Mouse (Mus musculus) spleen, adult 2 months (tissue): Measurements from ENCODE around the gene Ghdc. TPM values are rescaled to one million over a fixed set of nuclear protein-coding genes. Genes with fewer than 3 reads are reported as not detected.
A peak's percentile ranks its signal among the peaks of the same experiment; 100 is the strongest.

Experiments used
- DNase-seq, 2 experiments: peaks; one replicate each; pipeline versions ENCODE4 v3.0.0 to v3.0.0-alpha.2; 2012 to 2021; ENCODE audit warnings: low spot score in 2 of 2, low read depth in 1 of 2
- H3K27ac ChIP-seq: fragments of 200-500 bp; 2 replicates; pipeline ENCODE4 v1.5.1; 2012; ENCODE audit warnings: low read length, inconsistent platforms; ENCODE audit not compliant: insufficient read depth
- H3K27me3 ChIP-seq: fragments of 200-500 bp; 2 replicates; pipeline ENCODE4 v1.6.1; 2012; ENCODE audit warnings: mild to moderate bottlenecking, moderate library complexity, low read length, inconsistent platforms; ENCODE audit not compliant: control insufficient read depth, insufficient read depth
- H3K36me3 ChIP-seq: fragments of 200-500 bp; 2 replicates; pipeline ENCODE4 v1.6.1; 2012; ENCODE audit warnings: mild to moderate bottlenecking, low read length, inconsistent platforms; ENCODE audit not compliant: control insufficient read depth, insufficient read depth
- H3K4me1 ChIP-seq: fragments of 200-500 bp; 2 replicates; pipeline ENCODE4 v1.6.1; 2011; ENCODE audit warnings: inconsistent platforms; ENCODE audit not compliant: control insufficient read depth, insufficient read depth, insufficient read length
- H3K4me3 ChIP-seq: fragments of 200-500 bp; 2 replicates; pipeline ENCODE4 v1.5.1; 2011; ENCODE audit warnings: mild to moderate bottlenecking, inconsistent platforms; ENCODE audit not compliant: insufficient read depth, insufficient read length; ENCODE audit errors: extremely low read depth
- CTCF ChIP-seq: fragments of 200-500 bp; IDR thresholded peaks from 2 replicates; pipeline ENCODE4 v1.5.1; 2011; ENCODE audit warnings: mild to moderate bottlenecking, inconsistent platforms; ENCODE audit not compliant: insufficient read depth, insufficient read length, insufficient replicate concordance; ENCODE audit errors: extremely low read depth
- POLR2A ChIP-seq: fragments of 200-500 bp; IDR thresholded peaks from 2 replicates; pipeline ENCODE4 v1.6.1; 2011; ENCODE audit warnings: low read depth, low read length, inconsistent platforms
- WGBS: fragments of 180-500 bp; shearing (Covaris S2); methylation state at CpG from one replicate; pipeline ENCODE4 v1.1.7; 2018; 5-methylcytosine and 5-hydroxymethylcytosine counted together
- polyA plus RNA-seq: library from polyadenylated mRNA; depleted of rRNA; stranded (reverse); fragments of >200 nt; gene quantifications from 2 replicates; pipeline ENCODE4 v1.2.3, GENCODE M21; 2012

Gene Ghdc
- polyA plus RNA-seq, 1 experiment = 7.8 TPM

DNA sequence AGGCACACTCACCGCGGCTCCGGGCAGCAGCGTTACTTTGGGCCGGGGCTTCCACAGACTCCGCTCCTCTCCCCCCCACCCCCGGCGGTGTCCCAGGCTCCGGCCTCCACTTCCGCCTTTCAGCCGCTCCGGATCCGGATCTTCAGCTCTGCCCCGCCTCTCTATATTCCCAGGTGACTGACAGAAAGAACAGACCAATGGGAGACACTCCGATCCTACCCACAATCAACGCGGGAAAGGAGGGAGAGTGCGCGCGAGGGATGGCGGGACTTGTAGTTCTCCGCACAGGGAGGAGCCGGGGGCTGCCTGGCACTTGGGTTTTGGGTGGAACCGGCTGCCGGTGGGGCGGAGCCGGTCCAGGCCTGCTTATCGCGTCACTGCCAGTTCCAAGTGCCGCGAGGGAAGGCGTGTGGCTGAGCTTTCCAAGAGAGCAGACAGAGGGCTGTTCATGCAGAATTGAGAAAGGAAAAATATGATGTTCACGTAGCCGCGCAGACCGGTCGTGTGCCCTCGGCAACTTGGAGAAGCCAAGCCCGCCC is 32.6 kb downstream of the Ghdc start, which contains the start of gene Rab5c:
Gene Rab5c (minus strand): TSS at position 150 of the 539 bp plus-strand sequence.
- DNase-seq = peak; percentile 98 to 99
- under 1% methylated on average over 39 of the region's 39 CpGs for WGBS
- Histone ChIP-seq H3K27me3 (no peaks in the 10 kb centered on the region), H3K4me3 (peak within 1 kb of the TSS; percentile 75), H3K27ac (peak within 1 kb of the TSS; percentile 76), H3K36me3 (no peaks in the 10 kb centered on the region), H3K4me1 (peaks cover 18% of the 10 kb centered on the region; the same call in 1 of the 2 replicates)
- TF ChIP-seq CTCF (no peak), POLR2A (peak; percentile 39; the same call in 1 of the 2 replicates)

DNA sequence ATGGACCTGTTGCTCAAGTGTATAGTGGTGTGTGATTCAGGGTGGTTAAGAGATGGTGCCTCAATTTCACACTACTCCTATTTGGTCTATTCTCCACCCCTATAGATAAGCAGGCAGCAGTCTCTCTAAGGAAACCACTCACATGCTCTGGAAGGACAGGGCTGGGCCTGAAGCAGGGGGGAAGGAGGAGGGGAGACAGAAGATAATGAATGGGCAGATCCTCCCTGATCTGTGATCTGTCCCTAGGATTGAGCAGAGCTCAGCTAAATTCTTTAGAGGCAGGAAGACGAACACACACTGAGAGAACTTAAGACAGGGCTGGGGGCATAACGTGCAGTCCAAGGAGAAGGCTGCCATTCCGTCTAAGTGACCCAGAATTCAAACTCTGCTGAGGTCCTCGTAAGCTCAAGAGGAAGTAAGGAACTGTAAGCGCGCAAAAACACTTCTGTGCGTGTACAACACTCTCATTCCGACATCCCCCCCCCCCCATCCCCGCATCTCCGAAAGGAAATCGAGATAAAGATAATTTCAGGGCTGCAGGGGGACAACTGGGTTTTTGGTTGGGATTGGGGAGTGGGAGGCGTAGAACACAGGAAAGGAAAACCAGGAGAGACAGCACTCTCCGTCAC is 33.5 kb downstream of the Ghdc start:
- no peaks in the 10 kb centered on the region for H3K36me3 ChIP-seq
- peaks cover 18% of the 10 kb centered on the region; the same call in 1 of the 2 replicates for H3K4me1 ChIP-seq
- H3K27ac ChIP-seq = peak overlapping the region; percentile 76
- DNase-seq = no peak
- WGBS = under 1% methylated on average over 13 of the region's 13 CpGs
- peak overlapping the region; percentile 75 for H3K4me3 ChIP-seq
- no peaks in the 10 kb centered on the region for H3K27me3 ChIP-seq
- TF ChIP-seq CTCF = no peak
- no peak for TF ChIP-seq POLR2A

- 53% methylated on average over 4 of the region's 4 CpGs for WGBS
- no peak for TF ChIP-seq CTCF
- TF ChIP-seq POLR2A = no peak
- no peak for DNase-seq
- Histone ChIP-seq H3K27ac (peak overlapping the region; percentile 15), H3K4me3 (peak overlapping the region; percentile 75), H3K36me3 (no peaks in the 10 kb centered on the region), H3K4me1 (peaks cover 18% of the 10 kb centered on the region; the same call in 1 of the 2 replicates), H3K27me3 (no peaks in the 10 kb centered on the region)
Measured at GRCm38 (mm10) chr11:100736746-100737080, 34.0 kb downstream of the Ghdc start.

DNA sequence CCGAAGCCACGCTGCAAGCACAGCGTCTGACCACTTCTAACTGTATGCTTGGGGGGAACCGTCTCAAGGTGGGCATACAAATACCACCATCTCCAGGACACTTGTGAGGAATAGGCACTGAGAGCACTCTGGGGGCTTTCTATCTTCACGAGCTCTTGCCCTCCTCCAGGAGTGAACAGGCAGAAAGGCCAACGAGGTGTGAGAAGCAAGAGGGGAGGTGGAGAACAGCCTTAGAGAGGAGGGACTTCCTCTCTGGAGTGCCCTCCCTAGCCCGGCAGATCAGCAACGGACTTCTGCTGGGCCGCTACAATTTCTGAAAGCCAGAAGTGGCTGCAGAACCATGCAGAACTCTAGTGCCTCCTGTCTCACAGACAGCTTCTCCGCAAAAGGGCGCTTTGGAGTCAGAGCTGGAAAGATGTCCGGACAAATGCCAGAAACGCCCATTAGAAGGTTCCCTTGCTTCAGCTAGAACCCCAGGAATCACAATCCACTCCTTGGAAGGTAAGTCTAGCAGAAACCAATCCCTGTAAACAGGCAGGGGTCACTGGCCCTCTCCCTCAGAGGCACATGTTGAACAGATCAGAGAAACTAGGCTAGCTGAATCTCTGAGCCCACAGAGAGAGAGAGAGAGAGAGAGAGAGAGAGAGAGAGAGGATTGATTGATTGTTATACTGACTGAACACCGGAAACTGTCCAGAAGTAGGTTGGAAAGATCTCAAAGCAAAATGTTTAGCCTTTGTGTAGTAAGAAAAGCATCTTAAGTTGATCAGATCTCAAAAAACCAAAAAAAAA is 34.6 kb downstream of the Ghdc start:
- Histone ChIP-seq H3K36me3 (no peaks in the 10 kb centered on the region; the same call in 1 of the 2 replicates), H3K27ac (peak overlapping the region; percentile 43), H3K27me3 (no peaks in the 10 kb centered on the region), H3K4me1 (peaks cover 18% of the 10 kb centered on the region; the same call in 1 of the 2 replicates), H3K4me3 (peak overlapping the region; percentile 39)
- WGBS = 9% methylated on average over 14 of the region's 14 CpGs
- no peak for DNase-seq
- no peak for TF ChIP-seq POLR2A
- TF ChIP-seq CTCF = no peak

DNA sequence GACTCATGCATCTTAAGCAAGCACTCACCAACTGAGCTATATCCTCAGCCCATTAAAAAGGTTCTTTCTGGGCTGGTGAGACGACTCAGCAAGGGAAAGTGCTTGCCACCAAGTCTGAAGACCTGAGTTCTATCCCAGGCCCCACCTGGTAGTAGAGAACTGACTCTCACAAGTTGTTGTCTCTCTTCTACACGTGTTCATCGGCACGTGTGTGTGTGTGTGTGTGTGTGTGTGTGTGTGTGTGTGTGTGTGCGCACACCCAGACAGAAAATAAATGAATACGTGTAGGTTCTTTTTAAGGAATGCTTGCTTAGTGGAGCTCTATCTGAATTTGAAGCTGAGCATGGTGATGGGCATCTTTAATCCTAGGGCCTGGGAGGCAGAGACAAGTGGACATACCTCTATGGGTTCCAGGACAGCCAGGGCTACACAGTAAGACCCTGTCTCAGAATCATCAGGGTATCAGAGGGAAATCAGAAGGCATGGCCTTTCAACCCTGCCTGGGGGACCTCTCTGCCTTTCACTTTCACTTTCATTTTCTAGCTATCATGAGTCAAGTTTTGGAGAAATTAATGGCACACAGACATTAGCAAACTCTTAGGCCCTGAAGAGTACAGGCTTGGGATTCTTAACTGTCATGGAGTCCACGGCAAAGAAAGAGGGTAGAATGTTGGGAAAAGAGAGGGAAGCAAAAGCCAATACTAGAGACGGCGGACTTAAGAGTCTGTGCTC is 35.5 kb downstream of the Ghdc start:
- peak overlapping the region; percentile 43 for H3K27ac ChIP-seq
- no peak for DNase-seq
- TF ChIP-seq POLR2A = no peak
- no peak for TF ChIP-seq CTCF
- H3K36me3 ChIP-seq = no peaks in the 10 kb centered on the region; the same call in 1 of the 2 replicates
- H3K27me3 ChIP-seq = no peaks in the 10 kb centered on the region
- H3K4me3 ChIP-seq = peak overlapping the region; percentile 39
- peaks cover 23% of the 10 kb centered on the region; the same call in 1 of the 2 replicates for H3K4me1 ChIP-seq
- WGBS = 57% methylated on average over 9 of the region's 9 CpGs

DNA sequence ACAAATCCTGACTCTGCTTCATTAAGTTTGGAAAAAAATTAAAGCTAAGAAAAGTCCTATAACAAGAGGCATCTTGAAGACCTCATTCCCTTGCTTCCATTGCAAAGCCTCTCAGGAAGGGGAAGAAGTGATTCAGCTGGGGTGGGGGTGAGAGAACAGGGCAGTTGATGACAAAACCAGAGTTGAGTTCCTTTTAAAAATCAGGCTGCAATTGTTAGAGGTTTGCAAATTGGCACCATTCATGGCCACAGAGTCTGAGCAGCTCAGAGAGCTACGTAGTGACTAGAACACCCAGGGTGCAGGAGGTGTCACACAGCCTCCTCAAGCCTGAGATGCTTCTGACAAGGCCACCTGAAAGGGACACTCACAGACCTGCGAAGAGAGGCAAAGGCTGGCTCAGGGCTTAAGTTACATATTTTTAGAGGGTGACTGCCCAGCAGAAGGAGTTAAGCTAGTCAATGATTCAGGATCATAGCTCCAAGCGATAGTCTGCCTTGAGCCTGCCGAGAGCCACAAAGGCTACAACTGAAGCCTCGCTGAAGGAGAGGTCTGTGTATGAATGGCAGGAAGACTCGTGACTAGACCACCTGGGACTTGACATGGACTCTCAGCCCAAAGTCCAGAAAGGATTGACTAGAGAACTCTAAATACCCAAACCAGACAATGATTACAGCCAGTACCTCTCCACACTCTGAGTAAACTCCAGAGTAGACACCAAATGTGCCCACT is 40.1 kb downstream of the Ghdc start:
- Histone ChIP-seq H3K36me3 (peaks cover 9% of the 10 kb centered on the region), H3K4me1 (peaks cover 19% of the 10 kb centered on the region), H3K4me3 (no peak overlapping the region), H3K27ac (0 out of 2 replicates have a peak overlapping the region, but pooled peaks have one; percentile 3), H3K27me3 (no peaks in the 10 kb centered on the region)
- DNase-seq = no peak
- TF ChIP-seq CTCF (no peak), POLR2A (no peak)
- 71% methylated on average over 6 of the region's 6 CpGs for WGBS
